Mouse (Mus musculus) myocyte (in vitro differentiated cells): Measurements from ENCODE around the gene Thbs2. TPM values are rescaled to one million over a fixed set of nuclear protein-coding genes. Genes with fewer than 3 reads are reported as not detected.

Source experiments
- H3K27me3 ChIP-seq: one replicate; pipeline ENCODE4 v1.6.1; 2011; ENCODE audit not compliant: control insufficient read depth, insufficient read depth, insufficient read length
- H3K36me3 ChIP-seq: one replicate; pipeline ENCODE4 v1.6.1; 2011; ENCODE audit not compliant: control insufficient read depth, insufficient read depth
- H3K4me2 ChIP-seq: one replicate; pipeline ENCODE4 v1.6.1; 2011; ENCODE audit warnings: low read depth, control low read depth
- H3K4me3 ChIP-seq: one replicate; pipeline ENCODE4 v1.5.1; 2011; ENCODE audit warnings: mild to moderate bottlenecking, control low read depth, moderate library complexity
- H3K79me2 ChIP-seq: one replicate; pipeline ENCODE4 v1.6.1; 2011; ENCODE audit not compliant: control insufficient read depth, insufficient read depth
- H3ac ChIP-seq: one replicate; pipeline ENCODE4 v1.6.1; 2011; ENCODE audit not compliant: control insufficient read depth, insufficient read length
- CEBPB ChIP-seq: IDR thresholded peaks from 2 replicates; pipeline ENCODE4 v1.6.1; 2011; ENCODE audit warnings: mild to moderate bottlenecking, moderate library complexity; ENCODE audit not compliant: poor library complexity, insufficient read depth, severe bottlenecking
- E2F4 ChIP-seq: IDR thresholded peaks from one replicate; pipeline ENCODE4 v1.6.1; 2011; ENCODE audit warnings: mild to moderate bottlenecking, control low read depth, moderate library complexity; ENCODE audit not compliant: insufficient read depth
- MAX ChIP-seq: IDR thresholded peaks from one replicate; pipeline ENCODE4 v1.6.1; 2011; ENCODE audit warnings: low read depth, mild to moderate bottlenecking, control low read depth
- MYOD1 ChIP-seq, 3 experiments: IDR thresholded peaks; one replicate each; pipeline ENCODE4 v1.6.1; 2011; ENCODE audit warnings: control low read depth in 2 of 3, low read depth in 2 of 3, mild to moderate bottlenecking in 2 of 3, moderate library complexity in 1 of 3; ENCODE audit not compliant: insufficient read length in 2 of 3, control insufficient read depth in 1 of 3
- MYOG ChIP-seq, 3 experiments: IDR thresholded peaks; one replicate each; pipeline ENCODE4 v1.6.1; 2011; ENCODE audit warnings: control low read depth in 2 of 3, low read depth in 2 of 3, mild to moderate bottlenecking in 2 of 3; ENCODE audit not compliant: insufficient read length in 2 of 3, control insufficient read depth in 1 of 3, insufficient read depth in 1 of 3
- POLR2A ChIP-seq: IDR thresholded peaks from one replicate; pipeline ENCODE4 v1.6.1; 2011; ENCODE audit warnings: low read depth, mild to moderate bottlenecking, control low read depth, moderate library complexity; ENCODE audit not compliant: insufficient read length
- POLR2AphosphoS2 ChIP-seq: IDR thresholded peaks from one replicate; pipeline ENCODE4 v1.6.1; 2011; ENCODE audit warnings: low read depth, control low read depth; ENCODE audit not compliant: insufficient read length
- REST ChIP-seq: IDR thresholded peaks from one replicate; pipeline ENCODE4 v1.6.1; 2011; ENCODE audit warnings: mild to moderate bottlenecking, control low read depth, moderate library complexity; ENCODE audit not compliant: insufficient read depth, insufficient read length
- SRF ChIP-seq: IDR thresholded peaks from one replicate; pipeline ENCODE4 v1.6.1; 2011; ENCODE audit warnings: low read depth; ENCODE audit not compliant: control insufficient read depth, insufficient read length
- TCF12 ChIP-seq: IDR thresholded peaks from one replicate; pipeline ENCODE4 v1.6.1; 2011; ENCODE audit warnings: mild to moderate bottlenecking, control low read depth; ENCODE audit not compliant: poor library complexity, insufficient read depth, severe bottlenecking
- TCF3 ChIP-seq: IDR thresholded peaks from one replicate; pipeline ENCODE4 v1.6.1; 2011; ENCODE audit warnings: low read depth, control low read depth; ENCODE audit not compliant: insufficient read length
- USF1 ChIP-seq: IDR thresholded peaks from one replicate; pipeline ENCODE4 v1.6.1; 2011; ENCODE audit warnings: low read depth, mild to moderate bottlenecking, control low read depth, moderate library complexity
- polyA plus RNA-seq: library from polyadenylated mRNA; unstranded; fragments of >200 nt; fragmentation: generic; extraction: Trizol; gene quantifications from one replicate; pipeline ENCODE4 v1.2.1, GENCODE M21; 2012; ENCODE audit warnings: missing spikeins

Gene Thbs2
- polyA plus RNA-seq, 1 experiment = 15.7 TPM

GRCm38 (mm10) chr17:14700204-14700603, 6.2 kb upstream of the Thbs2 start:
- H3K27me3 ChIP-seq = no peaks in the 10 kb centered on the region
- TF ChIP-seq E2F4 (no peak), TCF3 (no peak), POLR2A (no peak), TCF12 (no peak), MAX (no peak)
- no peaks in the 10 kb centered on the region for H3K36me3 ChIP-seq
- no peaks in the 10 kb centered on the region for H3K79me2 ChIP-seq
- H3ac ChIP-seq = no peak overlapping the region
- no peak overlapping the region for H3K4me3 ChIP-seq
- H3K4me2 ChIP-seq = no peak overlapping the region

- H3K4me3 ChIP-seq = no peak overlapping the region
- TF ChIP-seq TCF3 = no peak
- no peak for TF ChIP-seq CEBPB
- no peak for TF ChIP-seq E2F4
- TF ChIP-seq MYOD1 (IDR thresholded peaks at IDR 0.05; ENCODE audit: control insufficient read depth in 1 of 3, insufficient read length in 2 of 3, low read depth in 2 of 3) = no peak
- TF ChIP-seq SRF = no peak
- TF ChIP-seq USF1 = no peak
- TF ChIP-seq MAX = no peak
- no peak for TF ChIP-seq POLR2A
- no peak for TF ChIP-seq MYOG (IDR thresholded peaks at IDR 0.05; ENCODE audit: control insufficient read depth in 1 of 3, insufficient read depth in 1 of 3, insufficient read length in 2 of 3, low read depth in 2 of 3)
- no peak for TF ChIP-seq TCF12
- TF ChIP-seq REST = no peak
- no peak for TF ChIP-seq POLR2AphosphoS2
Measured at GRCm38 (mm10) chr17:14698188-14698587, 4.2 kb upstream of the Thbs2 start.

GRCm38 (mm10) chr17:14697096-14697495, 3.1 kb upstream of the Thbs2 start:
- Histone ChIP-seq H3ac (no peak overlapping the region), H3K79me2 (peaks cover 3% of the 10 kb centered on the region), H3K4me2 (no peak overlapping the region), H3K4me3 (no peak overlapping the region), H3K27me3 (no peaks in the 10 kb centered on the region), H3K36me3 (no peaks in the 10 kb centered on the region)
- TF ChIP-seq REST (no peak), POLR2AphosphoS2 (no peak), TCF3 (no peak), TCF12 (no peak), POLR2A (no peak), MYOG (IDR thresholded peaks at IDR 0.05; ENCODE audit: control insufficient read depth in 1 of 3, insufficient read depth in 1 of 3, insufficient read length in 2 of 3, low read depth in 2 of 3) (no peak), E2F4 (no peak), CEBPB (no peak), MAX (no peak)

More at GRCm38 (mm10) chr17:14698188-14698587, 4.2 kb upstream of the Thbs2 start:
- Histone ChIP-seq H3K79me2 (no peaks in the 10 kb centered on the region), H3K36me3 (no peaks in the 10 kb centered on the region), H3K27me3 (no peaks in the 10 kb centered on the region), H3ac (no peak overlapping the region), H3K4me2 (no peak overlapping the region)

- Histone ChIP-seq H3K36me3 (no peaks in the 10 kb centered on the region), H3K4me3 (no peak overlapping the region), H3K79me2 (peaks cover 3% of the 10 kb centered on the region), H3K27me3 (no peaks in the 10 kb centered on the region), H3K4me2 (no peak overlapping the region), H3ac (no peak overlapping the region)
- TF ChIP-seq SRF (no peak), POLR2AphosphoS2 (no peak), USF1 (no peak), TCF3 (no peak), MYOG (IDR thresholded peaks at IDR 0.05; ENCODE audit: control insufficient read depth in 1 of 3, insufficient read depth in 1 of 3, insufficient read length in 2 of 3, low read depth in 2 of 3) (no peak), CEBPB (no peak), TCF12 (no peak), MAX (no peak), E2F4 (no peak), REST (no peak), POLR2A (no peak), MYOD1 (IDR thresholded peaks at IDR 0.05; ENCODE audit: control insufficient read depth in 1 of 3, insufficient read length in 2 of 3, low read depth in 2 of 3) (no peak)
Measured at GRCm38 (mm10) chr17:14696281-14696795, 2.3 kb upstream of the Thbs2 start.
